Mouse (Mus musculus): ENCODE results near the gene Tti1. TPM values are rescaled to one million over a fixed set of nuclear protein-coding genes. Genes with fewer than 3 reads are reported as not detected.

Gene Tti1
- polyA plus RNA-seq, 1 experiment from 2014 or later: 15.6 TPM

GRCm38 (mm10) chr2:158027855-158028353 lies 329 bp downstream of the Tti1 start:
- ATAC-seq (ENCODE audit: low FRiP score) (no peak), DNase-seq (ENCODE audit: low spot score) (no peak)
- H3K27me3 ChIP-seq (ENCODE audit: control insufficient read depth, insufficient read depth, low read length): no peaks in the 10 kb centered on the region
- no peaks in the 10 kb centered on the region for H3K9me3 ChIP-seq (ENCODE audit: control insufficient read depth, low read length)
- 2% methylated on average over 16 of the region's 16 CpGs for WGBS
- H3K36me3 ChIP-seq (replicated peaks; ENCODE audit: control insufficient read depth, insufficient read depth): no peaks in the 10 kb centered on the region
- peaks cover 28% of the 10 kb centered on the region for H3K4me1 ChIP-seq (replicated peaks; ENCODE audit: control insufficient read depth, insufficient read depth, low read length)
- H3K27ac ChIP-seq: peak overlapping the region; percentile 89
- peak overlapping the region; percentile 86 for H3K9ac ChIP-seq
- peak overlapping the region; percentile 95 for H3K4me2 ChIP-seq (replicated peaks)
- peak overlapping the region; percentile 74 for H3K4me3 ChIP-seq (replicated peaks; ENCODE audit: low read length)

- no peaks in the 10 kb centered on the region for H3K4me1 ChIP-seq (replicated peaks; ENCODE audit: control insufficient read depth, insufficient read depth, low read length)
- no peak overlapping the region for H3K4me2 ChIP-seq (replicated peaks)
- no peaks in the 10 kb centered on the region for H3K27me3 ChIP-seq (ENCODE audit: control insufficient read depth, insufficient read depth, low read length)
- H3K36me3 ChIP-seq (replicated peaks; ENCODE audit: control insufficient read depth, insufficient read depth): no peaks in the 10 kb centered on the region
- no peak for DNase-seq (ENCODE audit: low spot score)
- WGBS: 88% methylated on average over 4 of the region's 4 CpGs
- no peak overlapping the region for H3K9ac ChIP-seq
- no peak overlapping the region for H3K4me3 ChIP-seq (replicated peaks; ENCODE audit: low read length)
- no peak overlapping the region for H3K27ac ChIP-seq
- H3K9me3 ChIP-seq (ENCODE audit: control insufficient read depth, low read length): no peaks in the 10 kb centered on the region
- ATAC-seq (ENCODE audit: low FRiP score): no peak
These were observed 10.9 kb downstream of the Tti1 start for GRCm38 (mm10) chr2:158017330-158017729.

GRCm38 (mm10) chr2:158012608-158013007 lies 15.6 kb downstream of the Tti1 start:
- DNase-seq (ENCODE audit: low spot score) (no peak), ATAC-seq (ENCODE audit: low FRiP score) (no peak)
- no peak overlapping the region for H3K27ac ChIP-seq
- no peak overlapping the region for H3K4me2 ChIP-seq (replicated peaks)
- H3K36me3 ChIP-seq (replicated peaks; ENCODE audit: control insufficient read depth, insufficient read depth): peaks cover 19% of the 10 kb centered on the region
- no peaks in the 10 kb centered on the region for H3K9me3 ChIP-seq (ENCODE audit: control insufficient read depth, low read length)
- H3K4me1 ChIP-seq (replicated peaks; ENCODE audit: control insufficient read depth, insufficient read depth, low read length): no peaks in the 10 kb centered on the region
- H3K9ac ChIP-seq: no peak overlapping the region
- H3K4me3 ChIP-seq (replicated peaks; ENCODE audit: low read length): no peak overlapping the region
- no peaks in the 10 kb centered on the region for H3K27me3 ChIP-seq (ENCODE audit: control insufficient read depth, insufficient read depth, low read length)
- WGBS: 94% methylated on average over 3 of the region's 3 CpGs

- Histone ChIP-seq H3K4me2 (replicated peaks) (no peak overlapping the region), H3K27ac (no peak overlapping the region), H3K4me1 (replicated peaks; ENCODE audit: control insufficient read depth, insufficient read depth, low read length) (no peaks in the 10 kb centered on the region), H3K36me3 (replicated peaks; ENCODE audit: control insufficient read depth, insufficient read depth) (peaks cover 25% of the 10 kb centered on the region), H3K4me3 (replicated peaks; ENCODE audit: low read length) (no peak overlapping the region), H3K9ac (no peak overlapping the region), H3K27me3 (ENCODE audit: control insufficient read depth, insufficient read depth, low read length) (no peaks in the 10 kb centered on the region), H3K9me3 (ENCODE audit: control insufficient read depth, low read length) (no peaks in the 10 kb centered on the region)
- DNase-seq (ENCODE audit: low spot score) (no peak), ATAC-seq (ENCODE audit: low FRiP score) (no peak)
- WGBS: 89% methylated on average over 7 of the region's 7 CpGs
These were observed 18.9 kb downstream of the Tti1 start for GRCm38 (mm10) chr2:158009373-158009772.

DNA sequence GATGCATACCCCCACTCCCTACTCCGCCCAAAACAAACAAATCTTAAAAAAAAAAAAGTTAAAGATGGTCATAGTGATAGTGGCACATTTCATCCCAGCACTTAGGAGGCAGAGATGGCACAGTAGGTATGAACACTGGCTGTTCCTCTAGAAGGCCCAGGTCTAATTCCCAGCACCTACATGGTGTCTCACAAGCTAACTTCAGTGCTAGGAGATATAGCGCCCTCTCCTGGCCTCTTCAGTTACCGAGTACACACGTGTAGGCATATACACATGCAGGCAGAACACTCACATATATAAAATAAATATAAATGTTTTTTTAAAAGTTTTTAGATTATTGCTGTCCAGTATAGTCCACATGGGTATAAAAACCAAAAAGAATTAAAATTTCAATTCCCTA lies 22.6 kb downstream of the Tti1 start:
- no peak overlapping the region for H3K4me3 ChIP-seq (replicated peaks; ENCODE audit: low read length)
- no peaks in the 10 kb centered on the region for H3K9me3 ChIP-seq (ENCODE audit: control insufficient read depth, low read length)
- H3K27ac ChIP-seq: no peak overlapping the region
- H3K4me2 ChIP-seq (replicated peaks): no peak overlapping the region
- H3K9ac ChIP-seq: no peak overlapping the region
- no peak for ATAC-seq (ENCODE audit: low FRiP score)
- WGBS: 94% methylated on average over 4 of the region's 4 CpGs
- H3K4me1 ChIP-seq (replicated peaks; ENCODE audit: control insufficient read depth, insufficient read depth, low read length): no peaks in the 10 kb centered on the region
- no peaks in the 10 kb centered on the region for H3K27me3 ChIP-seq (ENCODE audit: control insufficient read depth, insufficient read depth, low read length)
- DNase-seq (ENCODE audit: low spot score): no peak
- peaks cover 25% of the 10 kb centered on the region for H3K36me3 ChIP-seq (replicated peaks; ENCODE audit: control insufficient read depth, insufficient read depth)

DNA sequence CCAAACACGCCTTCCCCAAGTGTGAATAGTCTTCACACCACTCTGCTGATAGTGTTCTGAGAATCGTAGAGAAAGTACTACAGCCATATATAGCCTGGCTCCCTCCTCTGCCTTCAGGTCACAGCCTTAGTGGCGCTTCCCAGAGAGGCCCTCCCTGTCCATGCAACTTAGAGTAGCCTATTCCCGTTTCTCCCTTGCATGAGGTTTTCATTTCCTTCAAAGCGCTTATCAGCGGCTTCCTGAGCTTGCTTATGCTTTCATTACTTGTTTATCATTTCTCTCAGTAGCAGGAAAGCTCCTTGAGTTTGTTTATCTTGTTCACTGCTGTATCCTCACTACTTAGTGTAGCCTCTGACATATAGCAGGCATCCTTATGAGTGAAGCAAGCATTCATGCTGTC lies 23.6 kb downstream of the Tti1 start:
- no peak overlapping the region for H3K27ac ChIP-seq
- H3K9me3 ChIP-seq (ENCODE audit: control insufficient read depth, low read length): no peaks in the 10 kb centered on the region
- ATAC-seq (ENCODE audit: low FRiP score) (no peak), DNase-seq (ENCODE audit: low spot score) (no peak)
- no peaks in the 10 kb centered on the region for H3K4me1 ChIP-seq (replicated peaks; ENCODE audit: control insufficient read depth, insufficient read depth, low read length)
- H3K4me3 ChIP-seq (replicated peaks; ENCODE audit: low read length): no peak overlapping the region
- 92% methylated on average over 6 of the region's 6 CpGs for WGBS
- peaks cover 31% of the 10 kb centered on the region for H3K36me3 ChIP-seq (replicated peaks; ENCODE audit: control insufficient read depth, insufficient read depth)
- H3K4me2 ChIP-seq (replicated peaks): no peak overlapping the region
- H3K9ac ChIP-seq: no peak overlapping the region
- no peaks in the 10 kb centered on the region for H3K27me3 ChIP-seq (ENCODE audit: control insufficient read depth, insufficient read depth, low read length)

GRCm38 (mm10) chr2:157998817-157999216 lies 29.4 kb downstream of the Tti1 start:
- H3K9ac ChIP-seq: no peak overlapping the region
- no peak overlapping the region for H3K4me3 ChIP-seq (replicated peaks; ENCODE audit: low read length)
- ATAC-seq (ENCODE audit: low FRiP score) (no peak), DNase-seq (ENCODE audit: low spot score) (no peak)
- WGBS: 75% methylated on average over 3 of the region's 3 CpGs
- H3K36me3 ChIP-seq (replicated peaks; ENCODE audit: control insufficient read depth, insufficient read depth): peaks cover 19% of the 10 kb centered on the region; the same call in 1 of the 2 replicates
- no peak overlapping the region for H3K4me2 ChIP-seq (replicated peaks)
- H3K27ac ChIP-seq: no peak overlapping the region
- no peaks in the 10 kb centered on the region for H3K9me3 ChIP-seq (ENCODE audit: control insufficient read depth, low read length)
- no peaks in the 10 kb centered on the region for H3K27me3 ChIP-seq (ENCODE audit: control insufficient read depth, insufficient read depth, low read length)
- H3K4me1 ChIP-seq (replicated peaks; ENCODE audit: control insufficient read depth, insufficient read depth, low read length): 0 out of 2 replicates have a peak, but pooled peaks cover 4% of the 10 kb centered on the region

DNA sequence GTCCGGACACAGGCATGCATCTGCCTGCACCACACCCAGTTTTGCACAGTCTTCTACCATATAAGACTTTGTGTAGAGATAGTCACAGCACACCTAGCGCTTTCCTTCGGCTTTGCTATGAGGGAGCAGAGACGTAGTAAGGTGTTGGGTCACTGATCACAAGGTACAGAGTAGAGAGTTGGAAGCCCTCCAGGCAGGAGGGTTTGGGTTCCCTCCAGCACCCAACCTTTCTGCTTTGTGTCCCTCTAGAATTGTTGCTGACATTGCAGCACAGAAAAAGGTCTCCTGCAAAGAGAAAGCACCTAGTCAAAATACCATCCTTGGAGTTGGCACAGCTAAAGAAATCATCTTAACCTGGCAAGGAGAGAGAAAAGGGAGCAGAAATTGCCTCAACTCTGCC lies 35.7 kb downstream of the Tti1 start:
- peaks cover 26% of the 10 kb centered on the region for H3K4me1 ChIP-seq (replicated peaks; ENCODE audit: control insufficient read depth, insufficient read depth, low read length)

GRCm38 (mm10) chr2:157991026-157991425 lies 37.2 kb downstream of the Tti1 start:
- no peaks in the 10 kb centered on the region for H3K27me3 ChIP-seq (ENCODE audit: control insufficient read depth, insufficient read depth, low read length)
- ATAC-seq (ENCODE audit: low FRiP score) (no peak), DNase-seq (ENCODE audit: low spot score) (no peak)
- 60% methylated on average over 6 of the region's 6 CpGs for WGBS
- no peak overlapping the region for H3K9ac ChIP-seq
- peaks cover 23% of the 10 kb centered on the region for H3K36me3 ChIP-seq (replicated peaks; ENCODE audit: control insufficient read depth, insufficient read depth)
- no peak overlapping the region for H3K27ac ChIP-seq
- H3K4me2 ChIP-seq (replicated peaks): no peak overlapping the region
- no peaks in the 10 kb centered on the region for H3K9me3 ChIP-seq (ENCODE audit: control insufficient read depth, low read length)
- H3K4me1 ChIP-seq (replicated peaks; ENCODE audit: control insufficient read depth, insufficient read depth, low read length): peaks cover 27% of the 10 kb centered on the region
- H3K4me3 ChIP-seq (replicated peaks; ENCODE audit: low read length): no peak overlapping the region

More for the DNA sequence above, 35.7 kb downstream of the Tti1 start:
- no peak for ATAC-seq (ENCODE audit: low FRiP score)
- Histone ChIP-seq H3K36me3 (replicated peaks; ENCODE audit: control insufficient read depth, insufficient read depth) (peaks cover 27% of the 10 kb centered on the region), H3K9ac (no peak overlapping the region), H3K4me2 (replicated peaks) (no peak overlapping the region), H3K9me3 (ENCODE audit: control insufficient read depth, low read length) (no peaks in the 10 kb centered on the region), H3K27ac (no peak overlapping the region), H3K27me3 (ENCODE audit: control insufficient read depth, insufficient read depth, low read length) (no peaks in the 10 kb centered on the region), H3K4me3 (replicated peaks; ENCODE audit: low read length) (no peak overlapping the region)
- no peak for DNase-seq (ENCODE audit: low spot score)
- WGBS: 93% methylated on average over 4 of the region's 4 CpGs

DNA sequence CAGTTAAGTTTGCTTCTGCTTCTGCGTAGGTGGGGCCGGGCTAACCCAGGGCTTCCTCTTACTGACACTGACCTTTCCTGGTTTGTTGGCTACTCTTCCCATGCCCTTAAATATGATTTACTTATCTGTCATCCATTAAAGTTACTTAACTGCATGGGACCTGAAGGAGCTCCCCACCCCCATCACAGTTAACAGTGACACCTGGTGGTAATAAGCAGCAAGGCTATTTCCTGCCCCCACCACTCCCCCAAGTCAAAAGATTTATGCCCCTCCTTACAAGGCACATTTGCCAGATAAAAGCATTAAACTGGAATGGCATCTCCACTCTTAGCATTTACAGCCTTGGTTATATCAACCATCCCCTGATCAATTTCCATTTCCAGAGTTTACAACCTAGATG lies 38.3 kb downstream of the Tti1 start:
- Histone ChIP-seq H3K27me3 (ENCODE audit: control insufficient read depth, insufficient read depth, low read length) (no peaks in the 10 kb centered on the region), H3K9me3 (ENCODE audit: control insufficient read depth, low read length) (no peaks in the 10 kb centered on the region), H3K36me3 (replicated peaks; ENCODE audit: control insufficient read depth, insufficient read depth) (peaks cover 19% of the 10 kb centered on the region), H3K4me3 (replicated peaks; ENCODE audit: low read length) (no peak overlapping the region), H3K4me1 (replicated peaks; ENCODE audit: control insufficient read depth, insufficient read depth, low read length) (peaks cover 27% of the 10 kb centered on the region), H3K27ac (no peak overlapping the region), H3K9ac (no peak overlapping the region), H3K4me2 (replicated peaks) (no peak overlapping the region)
- 88% methylated on average over 2 of the region's 2 CpGs for WGBS
- ATAC-seq (ENCODE audit: low FRiP score) (no peak), DNase-seq (ENCODE audit: low spot score) (no peak)
